Mouse (Mus musculus) cortical plate, adult 2 months (tissue): ENCODE measurements around the gene Pde9a.

Experiments used
- CTCF ChIP-seq: fragments of 200-500 bp; IDR thresholded peaks from 2 replicates; pipeline ENCODE4 v1.5.1; 2011; ENCODE audit warnings: mild to moderate bottlenecking, control low read depth, low read length; ENCODE audit not compliant: insufficient read depth; ENCODE audit errors: extremely low read depth
- POLR2A ChIP-seq: fragments of 200-500 bp; IDR thresholded peaks from 2 replicates; pipeline ENCODE4 v1.6.1; 2011; ENCODE audit warnings: mild to moderate bottlenecking, low read length, control low read depth; ENCODE audit not compliant: insufficient read depth; ENCODE audit errors: extremely low read depth

- TF ChIP-seq CTCF (no peak), POLR2A (no peak)
These were observed 84.9 kb downstream of the Pde9a start for GRCm38 (mm10) chr17:31470766-31471418.
